Mouse (Mus musculus) thymus, adult 2 months (tissue): ENCODE results near the gene Eef1akmt3. TPM values are rescaled to one million over a fixed set of nuclear protein-coding genes. Genes with fewer than 3 reads are reported as not detected.

Experiments used
- DNase-seq: peaks from one replicate; pipeline ENCODE4 v3.0.0; 2021
- H3K27ac ChIP-seq: fragments of 200-500 bp; 2 replicates; pipeline ENCODE4 v1.5.1; 2012; ENCODE audit warnings: low read length, control low read depth; ENCODE audit not compliant: control insufficient read depth, insufficient read depth
- H3K27me3 ChIP-seq: fragments of 200-500 bp; 2 replicates; pipeline ENCODE4 v1.6.1; 2012; ENCODE audit warnings: mild to moderate bottlenecking, low read length, moderate library complexity, mixed read lengths; ENCODE audit not compliant: control insufficient read depth, insufficient read depth
- H3K36me3 ChIP-seq: fragments of 200-500 bp; 2 replicates; pipeline ENCODE4 v1.6.1; 2012; ENCODE audit warnings: mild to moderate bottlenecking, low read length, moderate library complexity; ENCODE audit not compliant: control insufficient read depth, insufficient read depth
- H3K4me1 ChIP-seq: fragments of 200-500 bp; replicated peaks from 2 replicates; pipeline ENCODE4 v1.6.1; 2012; ENCODE audit warnings: low read length; ENCODE audit not compliant: control insufficient read depth, insufficient read depth
- H3K4me3 ChIP-seq: fragments of 200-500 bp; 2 replicates; pipeline ENCODE4 v1.5.1; 2012; ENCODE audit warnings: mild to moderate bottlenecking, low read length, control low read depth, moderate library complexity; ENCODE audit not compliant: control insufficient read depth, insufficient read depth
- CTCF ChIP-seq: fragments of 200-500 bp; IDR thresholded peaks from 2 replicates; pipeline ENCODE4 v1.5.1; 2012; ENCODE audit warnings: mild to moderate bottlenecking, control low read depth, low read length, moderate library complexity, borderline replicate concordance; ENCODE audit not compliant: control insufficient read depth, poor library complexity, insufficient read depth; ENCODE audit errors: extremely low read depth
- POLR2A ChIP-seq: fragments of 200-500 bp; IDR thresholded peaks from 2 replicates; pipeline ENCODE4 v1.6.1; 2012; ENCODE audit warnings: mild to moderate bottlenecking, low read length, control low read depth, moderate library complexity; ENCODE audit not compliant: control insufficient read depth, poor library complexity, insufficient read depth; ENCODE audit errors: extremely low read depth
- WGBS: fragments of 180-500 bp; shearing (Covaris S2); methylation state at CpG from one replicate; pipeline ENCODE4 v1.1.7; 2018; 5-methylcytosine and 5-hydroxymethylcytosine counted together
- polyA plus RNA-seq: library from polyadenylated mRNA; depleted of rRNA; stranded (reverse); fragments of >200 nt; gene quantifications from 2 replicates; pipeline ENCODE4 v1.2.3, GENCODE M21; 2012

Gene Eef1akmt3
- polyA plus RNA-seq, 1 experiment = 0.13 TPM

DNA sequence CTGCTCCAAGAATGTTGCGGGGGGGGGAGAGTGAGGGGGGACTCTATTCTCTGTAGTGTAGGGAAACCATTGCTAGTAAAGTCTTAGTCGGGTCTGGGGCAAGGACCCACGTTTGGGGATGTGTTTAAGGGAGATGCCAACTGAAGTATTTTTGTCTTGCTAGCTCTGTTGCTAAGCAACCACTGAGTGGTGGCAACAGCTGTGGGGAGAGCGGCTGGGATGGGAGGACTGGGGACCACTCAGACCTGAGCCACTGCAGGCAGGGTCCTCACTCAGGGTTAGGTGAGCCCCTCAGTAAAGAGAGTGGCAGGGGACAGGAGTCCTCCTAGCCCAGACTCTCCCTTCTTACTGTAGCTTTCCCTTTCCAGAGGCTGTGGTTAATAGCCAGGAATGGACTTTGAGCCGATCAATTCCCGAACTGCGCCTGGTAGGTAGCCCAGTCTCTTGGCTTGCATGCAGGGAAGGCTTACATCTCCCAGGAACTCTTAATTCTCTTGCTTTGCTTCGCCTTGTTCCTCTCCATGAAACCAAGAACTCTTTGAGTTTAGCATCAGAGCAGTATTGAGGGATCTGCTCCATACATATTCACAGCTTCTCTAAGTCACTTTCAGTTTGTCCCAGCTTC lies 40.8 kb upstream of the Eef1akmt3 start:
- TF ChIP-seq CTCF (no peak), POLR2A (no peak)
- H3K36me3 ChIP-seq = peaks cover 33% of the 10 kb centered on the region
- DNase-seq = no peak
- 83% methylated on average over 8 of the region's 8 CpGs for WGBS
- H3K27me3 ChIP-seq = no peaks in the 10 kb centered on the region
- H3K4me1 ChIP-seq = peaks cover 10% of the 10 kb centered on the region
- H3K27ac ChIP-seq = no peak overlapping the region
- no peak overlapping the region for H3K4me3 ChIP-seq

GRCm38 (mm10) chr10:127080901-127081780 lies 39.8 kb upstream of the Eef1akmt3 start:
- no peak for DNase-seq
- Histone ChIP-seq H3K36me3 (peaks cover 30% of the 10 kb centered on the region), H3K27ac (no peak overlapping the region), H3K4me1 (peaks cover 17% of the 10 kb centered on the region), H3K4me3 (no peak overlapping the region), H3K27me3 (no peaks in the 10 kb centered on the region)
- TF ChIP-seq CTCF (no peak), POLR2A (no peak)
- WGBS = 94% methylated on average over 48 of the region's 48 CpGs

DNA sequence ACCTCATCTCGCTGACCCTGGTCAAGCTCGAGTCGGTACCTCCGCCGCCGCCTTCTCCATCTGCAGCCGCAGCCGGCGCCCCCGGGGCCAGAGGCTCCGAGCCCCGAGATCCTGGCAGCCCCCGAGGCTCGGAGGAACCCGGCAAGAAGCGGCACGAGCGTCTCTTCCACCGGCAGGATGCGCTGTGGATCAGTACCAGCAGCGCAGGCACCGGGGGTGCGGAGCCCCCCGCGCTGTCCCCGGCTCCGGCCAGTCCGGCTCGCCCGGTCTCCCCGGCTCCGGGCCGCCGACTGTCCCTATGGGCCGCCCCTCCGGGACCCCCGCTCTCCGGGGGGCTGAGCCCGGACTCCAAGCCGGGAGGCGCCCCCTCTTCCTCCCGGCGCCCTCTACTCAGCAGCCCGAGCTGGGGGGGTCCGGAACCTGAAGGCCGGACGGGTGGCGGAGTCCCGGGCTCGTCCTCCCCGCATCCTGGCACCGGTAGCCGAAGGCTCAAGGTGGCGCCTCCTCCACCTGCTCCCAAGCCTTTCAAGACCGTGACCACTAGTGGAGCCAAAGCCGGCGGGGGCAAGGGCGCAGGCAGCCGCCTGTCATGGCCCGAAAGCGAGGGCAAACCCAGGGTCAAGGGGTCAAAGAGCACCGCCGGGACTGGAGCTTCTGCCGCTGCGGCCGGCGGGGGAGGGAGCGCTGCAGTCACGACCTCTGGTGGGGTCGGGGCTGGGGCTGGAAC lies 38.5 kb upstream of the Eef1akmt3 start:
- Histone ChIP-seq H3K4me3 (no peak overlapping the region), H3K27ac (no peak overlapping the region), H3K4me1 (peaks cover 22% of the 10 kb centered on the region), H3K27me3 (no peaks in the 10 kb centered on the region), H3K36me3 (peaks cover 24% of the 10 kb centered on the region)
- WGBS = 92% methylated on average over 70 of the region's 70 CpGs
- TF ChIP-seq POLR2A (no peak), CTCF (no peak)
- no peak for DNase-seq

DNA sequence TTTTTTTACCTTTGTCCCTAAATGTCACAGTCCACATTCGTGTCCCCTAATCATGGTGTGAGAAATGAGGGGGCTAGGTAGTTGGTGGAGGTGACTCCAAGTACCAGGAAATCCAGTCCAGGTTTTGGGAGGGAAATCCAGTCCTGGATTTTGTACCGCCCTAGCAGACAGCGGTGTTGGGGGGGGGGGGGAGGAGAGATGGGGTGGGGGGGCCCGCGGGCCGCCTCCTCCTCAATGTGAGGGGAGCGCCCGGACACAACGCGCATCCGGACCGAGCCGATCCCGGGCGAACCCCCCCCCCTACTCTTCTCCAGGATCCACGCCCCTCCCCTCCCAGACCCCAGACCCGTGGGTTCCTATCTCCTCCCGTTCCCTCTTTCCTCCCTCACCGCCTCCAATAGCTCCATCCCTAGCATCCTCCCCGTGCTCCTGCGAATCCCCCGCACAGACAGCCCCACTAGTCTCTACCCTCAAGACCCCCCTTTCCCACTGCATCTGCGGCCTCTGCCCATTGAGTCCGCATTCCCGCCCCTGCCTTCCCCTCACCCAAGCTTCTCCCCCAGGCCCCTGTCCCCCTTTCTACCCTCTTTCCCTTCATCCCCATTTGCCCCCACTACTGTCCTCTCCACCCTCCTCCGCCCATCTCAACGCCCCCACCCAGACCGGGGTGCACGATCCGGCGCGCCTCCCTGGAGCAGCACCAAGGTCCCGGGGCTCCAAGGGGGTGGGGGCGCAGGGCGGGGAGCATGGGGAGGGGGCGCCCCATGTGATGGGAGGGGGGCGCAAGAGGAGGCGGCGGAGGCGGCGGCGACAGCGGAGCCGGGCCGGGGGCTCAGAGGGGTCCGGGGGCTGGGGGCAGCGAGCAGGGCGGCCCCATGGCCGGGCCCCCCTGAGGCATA lies 37.6 kb upstream of the Eef1akmt3 start:
- Histone ChIP-seq H3K27ac (no peak overlapping the region), H3K27me3 (no peaks in the 10 kb centered on the region), H3K4me3 (no peak overlapping the region), H3K36me3 (peaks cover 16% of the 10 kb centered on the region), H3K4me1 (peaks cover 22% of the 10 kb centered on the region)
- DNase-seq = no peak
- TF ChIP-seq POLR2A (no peak), CTCF (no peak)
- WGBS = 89% methylated on average over 45 of the region's 49 CpGs

- Histone ChIP-seq H3K27me3 (no peaks in the 10 kb centered on the region), H3K4me3 (no peak overlapping the region), H3K36me3 (peaks cover 13% of the 10 kb centered on the region), H3K4me1 (peaks cover 22% of the 10 kb centered on the region), H3K27ac (no peak overlapping the region)
- 81% methylated on average over 12 of the region's 12 CpGs for WGBS
- TF ChIP-seq CTCF = no peak
- no peak for TF ChIP-seq POLR2A
- DNase-seq = no peak
Observed at GRCm38 (mm10) chr10:127078001-127078676, 36.8 kb upstream of the Eef1akmt3 start.
